Mouse (Mus musculus): ENCODE data around the gene Cenpp. TPM values are rescaled to one million over a fixed set of nuclear protein-coding genes. Genes with fewer than 3 reads are reported as not detected.
A peak's percentile ranks its signal among the peaks of the same experiment; 100 is the strongest.

Cenpp gene
- total and polyA plus RNA-seq, 2 experiments from 2014 or later: 2.1 to 16.2 TPM

- WGBS: 74% methylated on average over 3 of the region's 3 CpGs
Observed at GRCm38 (mm10) chr13:49426736-49427135, 225.8 kb downstream of the Cenpp start.

GRCm38 (mm10) chr13:49421959-49422358 is 230.6 kb downstream of the Cenpp start:
- Histone ChIP-seq H3K36me3 (replicated peaks; ENCODE audit: control insufficient read depth, insufficient read depth, low read length) (no peaks in the 10 kb centered on the region), H3K4me1 (ENCODE audit: control insufficient read depth, insufficient read depth) (peaks cover 22% of the 10 kb centered on the region), H3K4me3 (ENCODE audit: low read depth, low read length) (peak overlapping the region; percentile 77), H3K4me2 (ENCODE audit: low read depth, low read length) (peak overlapping the region; percentile 78), H3K9ac (replicated peaks; ENCODE audit: low read depth, low read length) (peak overlapping the region; percentile 66), H3K27ac (ENCODE audit: low read depth) (no peak overlapping the region), H3K27me3 (ENCODE audit: control insufficient read depth, insufficient read depth, low read length) (no peaks in the 10 kb centered on the region), H3K9me3 (replicated peaks; ENCODE audit: control insufficient read depth, low read length) (no peaks in the 10 kb centered on the region)
- TF ChIP-seq CTCF (IDR thresholded peaks at IDR 0.05; ENCODE audit: low read depth) (no peak), EP300 (IDR thresholded peaks at IDR 0.05; ENCODE audit: low read depth) (no peak)
- ATAC-seq (ENCODE audit: insufficient read depth, low read depth) (no peak), DNase-seq (ENCODE audit: low spot score) (no peak)
- WGBS: 19% methylated on average over 4 of the region's 4 CpGs

More at GRCm38 (mm10) chr13:49426736-49427135, 225.8 kb downstream of the Cenpp start:
- no peak overlapping the region for H3K4me2 ChIP-seq (ENCODE audit: low read depth, low read length)
- ATAC-seq (ENCODE audit: insufficient read depth, low read depth): no peak
- no peak overlapping the region for H3K9ac ChIP-seq (replicated peaks; ENCODE audit: low read depth, low read length)
- no peak overlapping the region for H3K27ac ChIP-seq (ENCODE audit: low read depth)
- peaks cover 28% of the 10 kb centered on the region for H3K4me1 ChIP-seq (ENCODE audit: control insufficient read depth, insufficient read depth)
- H3K27me3 ChIP-seq (ENCODE audit: control insufficient read depth, insufficient read depth, low read length): no peaks in the 10 kb centered on the region
- no peak for TF ChIP-seq EP300 (IDR thresholded peaks at IDR 0.05; ENCODE audit: low read depth)
- no peak for TF ChIP-seq CTCF (IDR thresholded peaks at IDR 0.05; ENCODE audit: low read depth)
- no peaks in the 10 kb centered on the region for H3K36me3 ChIP-seq (replicated peaks; ENCODE audit: control insufficient read depth, insufficient read depth, low read length)
- DNase-seq (ENCODE audit: low spot score): no peak
- H3K9me3 ChIP-seq (replicated peaks; ENCODE audit: control insufficient read depth, low read length): no peaks in the 10 kb centered on the region
- H3K4me3 ChIP-seq (ENCODE audit: low read depth, low read length): no peak overlapping the region

DNA sequence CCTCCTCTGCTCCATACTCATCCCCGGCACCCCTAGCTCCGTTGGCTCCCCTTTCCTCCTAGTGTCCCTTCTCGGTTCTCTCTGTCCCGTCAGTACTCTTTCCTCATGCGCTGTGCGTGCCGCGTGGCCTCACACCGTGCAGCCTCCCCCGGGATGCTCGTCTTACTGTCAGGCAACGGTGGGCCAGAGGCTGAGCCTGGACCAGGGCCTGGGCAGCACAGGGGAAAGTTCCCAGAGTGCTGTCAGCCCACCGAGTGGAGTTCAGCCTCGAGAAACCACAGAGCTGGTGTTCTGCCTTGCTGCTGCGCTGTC is 231.0 kb downstream of the Cenpp start:
- Histone ChIP-seq H3K4me1 (ENCODE audit: control insufficient read depth, insufficient read depth) (peaks cover 22% of the 10 kb centered on the region), H3K27ac (ENCODE audit: low read depth) (peak overlapping the region; percentile 87), H3K4me3 (ENCODE audit: low read depth, low read length) (peak overlapping the region; percentile 77), H3K4me2 (ENCODE audit: low read depth, low read length) (peak overlapping the region; percentile 78), H3K9ac (replicated peaks; ENCODE audit: low read depth, low read length) (peak overlapping the region; percentile 66), H3K36me3 (replicated peaks; ENCODE audit: control insufficient read depth, insufficient read depth, low read length) (no peaks in the 10 kb centered on the region), H3K9me3 (replicated peaks; ENCODE audit: control insufficient read depth, low read length) (no peaks in the 10 kb centered on the region), H3K27me3 (ENCODE audit: control insufficient read depth, insufficient read depth, low read length) (no peaks in the 10 kb centered on the region)
- TF ChIP-seq CTCF (IDR thresholded peaks at IDR 0.05; ENCODE audit: low read depth): no peak
- WGBS: 0% methylated on average over 15 of the region's 15 CpGs
- peak; percentile 27; the same call in 1 of the 2 replicates for ATAC-seq (ENCODE audit: insufficient read depth, low read depth)
- peak; percentile 22 for DNase-seq (ENCODE audit: low spot score)

GRCm38 (mm10) chr13:49420754-49421605 is 231.6 kb downstream of the Cenpp start, which contains the start of gene Ippk:
Gene Ippk (plus strand): TSS chr13:49421249.
- DNase-seq (ENCODE audit: low spot score): peak; percentile 98
- no peaks in the 10 kb centered on the region for H3K27me3 ChIP-seq (ENCODE audit: control insufficient read depth, insufficient read depth, low read length)
- ATAC-seq (ENCODE audit: insufficient read depth, low read depth): peak; percentile 98
- under 1% methylated on average over 69 of the region's 69 CpGs for WGBS
- peak within 1 kb of the TSS; percentile 66 for H3K9ac ChIP-seq (replicated peaks; ENCODE audit: low read depth, low read length)
- H3K4me1 ChIP-seq (ENCODE audit: control insufficient read depth, insufficient read depth): peaks cover 22% of the 10 kb centered on the region
- TF ChIP-seq EP300 (IDR thresholded peaks at IDR 0.05; ENCODE audit: low read depth) (peak; percentile 89), CTCF (IDR thresholded peaks at IDR 0.05; ENCODE audit: low read depth) (0 out of 2 replicates have a peak, but pooled peaks have one; percentile 6)
- H3K27ac ChIP-seq (ENCODE audit: low read depth): peak within 1 kb of the TSS; percentile 87
- H3K36me3 ChIP-seq (replicated peaks; ENCODE audit: control insufficient read depth, insufficient read depth, low read length): no peaks in the 10 kb centered on the region
- peak within 1 kb of the TSS; percentile 77 for H3K4me3 ChIP-seq (ENCODE audit: low read depth, low read length)
- H3K4me2 ChIP-seq (ENCODE audit: low read depth, low read length): peak within 1 kb of the TSS; percentile 78
- H3K9me3 ChIP-seq (replicated peaks; ENCODE audit: control insufficient read depth, low read length): no peaks in the 10 kb centered on the region

Other genes starting within 250 kb of the Cenpp start
- gene Ippk, start 231.5 kb downstream of the Cenpp start, total RNA-seq (2014; rRNA removed; ENCODE audit: low replicate concordance): 8.0 and 22.3 TPM in 2 replicates
- gene Ippk, start 231.5 kb downstream of the Cenpp start, polyA plus RNA-seq (2015; fragmentation: Nextera tagmentation; extraction: Ambion mirVana): 8.2 and 9.3 TPM in 2 replicates
- gene Tes3-ps, start 159.5 kb downstream of the Cenpp start, total RNA-seq (2014; rRNA removed; ENCODE audit: low replicate concordance): 0.04 and 0.27 TPM in 2 replicates
- gene Tes3-ps, start 159.5 kb downstream of the Cenpp start, polyA plus RNA-seq (2015; fragmentation: Nextera tagmentation; extraction: Ambion mirVana): 0.70 and 0.72 TPM in 2 replicates
- gene Ecm2, start 148.0 kb downstream of the Cenpp start, total RNA-seq (2014; rRNA removed; ENCODE audit: low replicate concordance): 5.3 and 6.6 TPM in 2 replicates
- 5.7 and 6.4 TPM in 2 replicates for gene Ecm2, start 148.0 kb downstream of the Cenpp start, polyA plus RNA-seq (2015; fragmentation: Nextera tagmentation; extraction: Ambion mirVana)
- gene Aspn, start 108.3 kb downstream of the Cenpp start, total RNA-seq (2014; rRNA removed; ENCODE audit: low replicate concordance): 45.8 and 67.5 TPM in 2 replicates
- 56.0 and 62.7 TPM in 2 replicates for gene Aspn, start 108.3 kb downstream of the Cenpp start, polyA plus RNA-seq (2015; fragmentation: Nextera tagmentation; extraction: Ambion mirVana)
- gene Omd, start 70.3 kb downstream of the Cenpp start, total RNA-seq (2014; rRNA removed; ENCODE audit: low replicate concordance): not detected in 2 replicates
- 0.43 and 0.59 TPM in 2 replicates for gene Omd, start 70.3 kb downstream of the Cenpp start, polyA plus RNA-seq (2015; fragmentation: Nextera tagmentation; extraction: Ambion mirVana)
- 47.4 and 71.8 TPM in 2 replicates for gene Ogn, start 44.7 kb downstream of the Cenpp start, total RNA-seq (2014; rRNA removed; ENCODE audit: low replicate concordance)
- 60.5 and 61.7 TPM in 2 replicates for gene Ogn, start 44.7 kb downstream of the Cenpp start, polyA plus RNA-seq (2015; fragmentation: Nextera tagmentation; extraction: Ambion mirVana)
- gene Nol8, start 293 bp upstream of the Cenpp start, total RNA-seq (2014; rRNA removed; ENCODE audit: low replicate concordance): 3.1 and 6.0 TPM in 2 replicates
- 10.5 and 10.9 TPM in 2 replicates for gene Nol8, start 293 bp upstream of the Cenpp start, polyA plus RNA-seq (2015; fragmentation: Nextera tagmentation; extraction: Ambion mirVana)
- gene Iars, start 29.3 kb upstream of the Cenpp start, total RNA-seq (2014; rRNA removed; ENCODE audit: low replicate concordance): 27.8 and 34.2 TPM in 2 replicates
- 22.1 and 24.9 TPM in 2 replicates for gene Iars, start 29.3 kb upstream of the Cenpp start, polyA plus RNA-seq (2015; fragmentation: Nextera tagmentation; extraction: Ambion mirVana)
- gene Gm30302, start 146.2 kb upstream of the Cenpp start, total RNA-seq (2014; rRNA removed; ENCODE audit: low replicate concordance): not detected in 2 replicates
- 0.25 and 0.27 TPM in 2 replicates for gene Gm30302, start 146.2 kb upstream of the Cenpp start, polyA plus RNA-seq (2015; fragmentation: Nextera tagmentation; extraction: Ambion mirVana)